Mouse (Mus musculus) ES-E14 (cell line): ENCODE measurements at regions not wholly inside any gene's neighbourhood (a gene's known extent, or its start where the extent isn't known, plus 50 kb on each side); places are given as distances from the start of the nearest gene placed in this dataset.

Experiments
- DNase-seq: peaks from one replicate; pipeline ENCODE4 v3.0.0-alpha.2; 2013; ENCODE audit warnings: low read depth, low spot score
- H3K27ac ChIP-seq: 2 replicates; pipeline ENCODE4 v1.5.1; 2012; ENCODE audit warnings: low read depth, mild to moderate bottlenecking, low read length, moderate library complexity, mixed read lengths; ENCODE audit not compliant: poor library complexity, insufficient read depth, severe bottlenecking
- H3K36me3 ChIP-seq: 2 replicates; pipeline ENCODE4 v1.6.1; 2012; ENCODE audit warnings: mild to moderate bottlenecking, low read length, moderate library complexity, mixed read lengths; ENCODE audit not compliant: control insufficient read depth, poor library complexity, insufficient read depth, severe bottlenecking
- H3K4me1 ChIP-seq, 2 experiments: fragments of 150-350 bp in 1 of 2; sonication (generic) in 1 of 2; 2 replicates each; pipeline ENCODE4 v1.6.1; 2012; ENCODE audit warnings: low read length in 2 of 2, mild to moderate bottlenecking in 1 of 2, mixed read lengths in 1 of 2; ENCODE audit not compliant: control insufficient read depth in 2 of 2, insufficient read depth in 2 of 2, poor library complexity in 1 of 2
- H3K4me3 ChIP-seq, 2 experiments: fragments of 150-350 bp in 1 of 2; sonication (generic) in 1 of 2; 2 replicates each; pipeline ENCODE4 v1.5.1; 2012; ENCODE audit warnings: low read length in 2 of 2, low read depth in 1 of 2, mild to moderate bottlenecking in 1 of 2, mixed read lengths in 1 of 2; ENCODE audit not compliant: insufficient read depth in 1 of 2, poor library complexity in 1 of 2, severe bottlenecking in 1 of 2
- H3K9ac ChIP-seq: 2 replicates; pipeline ENCODE4 v1.6.1; 2012; ENCODE audit warnings: low read depth, mild to moderate bottlenecking, low read length, mixed read lengths; ENCODE audit not compliant: poor library complexity, insufficient read depth, severe bottlenecking
- H3K9me3 ChIP-seq: fragments of 150-350 bp; sonication (generic); 2 replicates; pipeline ENCODE4 v1.6.1; 2012; ENCODE audit warnings: low read depth, mild to moderate bottlenecking, low read length; ENCODE audit not compliant: control insufficient read depth, insufficient read depth
- CHD2 ChIP-seq: IDR thresholded peaks from 2 replicates; pipeline ENCODE4 v1.6.1; 2014; ENCODE audit warnings: mild to moderate bottlenecking, low read depth, low read length, inconsistent platforms
- HCFC1 ChIP-seq: IDR thresholded peaks from 2 replicates; pipeline ENCODE4 v1.6.1; 2012; ENCODE audit warnings: low read length, inconsistent platforms, borderline replicate concordance; ENCODE audit not compliant: insufficient read depth
- MAFK ChIP-seq: IDR thresholded peaks from 2 replicates; pipeline ENCODE4 v1.6.1; 2014; ENCODE audit warnings: mild to moderate bottlenecking, low read depth, low read length, inconsistent platforms; ENCODE audit not compliant: insufficient read depth
- ZC3H11A ChIP-seq: IDR thresholded peaks from 2 replicates; pipeline ENCODE4 v1.6.1; 2012; ENCODE audit warnings: low read depth, mild to moderate bottlenecking, inconsistent platforms, low read length, borderline replicate concordance
- ZNF384 ChIP-seq: IDR thresholded peaks from 2 replicates; pipeline ENCODE4 v1.6.1; 2012; ENCODE audit warnings: low read depth, low read length, inconsistent platforms
- in situ Hi-C, 2 experiments: fragments of 600-800 bp; cut with MboI; formaldehyde crosslinking; loops; one replicate each; pipeline ENCODE4 v1.15.1; 2025; ENCODE audit warnings: low sequenced_read_pairs in 2 of 2, inconsistent platforms in 1 of 2; ENCODE audit not compliant: unreplicated experiment in 2 of 2

GRCm38 (mm10) chr17:44432524-44433295, 244.3 kb downstream of the Clic5 start:
- no peak for DNase-seq
- Histone ChIP-seq H3K9ac (no peak overlapping the region), H3K9me3 (no peaks in the 10 kb centered on the region), H3K4me1 (no peaks in the 10 kb centered on the region), H3K27ac (no peak overlapping the region), H3K4me3 (no peak overlapping the region), H3K36me3 (no peaks in the 10 kb centered on the region)
- in situ Hi-C loops, result no loop called here
- no peak for TF ChIP-seq ZC3H11A

- H3K9ac ChIP-seq, result no peak overlapping the region
- no peak overlapping the region for H3K4me3 ChIP-seq
- no peak for TF ChIP-seq HCFC1
- TF ChIP-seq CHD2, result no peak
- TF ChIP-seq ZNF384, result no peak
- no peak for TF ChIP-seq ZC3H11A
- TF ChIP-seq MAFK, result no peak
- H3K4me1 ChIP-seq, result no peaks in the 10 kb centered on the region
- H3K9me3 ChIP-seq, result no peaks in the 10 kb centered on the region
- no peaks in the 10 kb centered on the region for H3K36me3 ChIP-seq
- no peak overlapping the region for H3K27ac ChIP-seq
- DNase-seq, result no peak
- in situ Hi-C loops, result no loop called here
Observed at GRCm38 (mm10) chr17:44433296-44433653, 244.9 kb downstream of the Clic5 start.

GRCm38 (mm10) chr17:44436536-44437043, 248.2 kb downstream of the Clic5 start:
- Histone ChIP-seq H3K4me3 (no peak overlapping the region), H3K9me3 (no peaks in the 10 kb centered on the region), H3K36me3 (no peaks in the 10 kb centered on the region), H3K27ac (no peak overlapping the region), H3K4me1 (no peaks in the 10 kb centered on the region), H3K9ac (no peak overlapping the region)
- in situ Hi-C loops, result no loop called here
- no peak for DNase-seq
- TF ChIP-seq ZNF384 (no peak), MAFK (no peak), HCFC1 (no peak), CHD2 (no peak), ZC3H11A (no peak)

GRCm38 (mm10) chr17:44438526-44438925, 250.1 kb downstream of the Clic5 start:
- H3K27ac ChIP-seq, result no peak overlapping the region
- no peaks in the 10 kb centered on the region for H3K36me3 ChIP-seq
- no peak for DNase-seq
- no peaks in the 10 kb centered on the region for H3K9me3 ChIP-seq
- H3K4me3 ChIP-seq, result no peak overlapping the region
- H3K9ac ChIP-seq, result no peak overlapping the region
- no peaks in the 10 kb centered on the region for H3K4me1 ChIP-seq
- in situ Hi-C loops, result no loop called here
- no peak for TF ChIP-seq ZC3H11A
- no peak for TF ChIP-seq HCFC1
- no peak for TF ChIP-seq CHD2
- no peak for TF ChIP-seq MAFK
- no peak for TF ChIP-seq ZNF384

- in situ Hi-C loops, result no loop called here
- TF ChIP-seq HCFC1 (no peak), ZNF384 (no peak), ZC3H11A (no peak)
Observed at GRCm38 (mm10) chr17:44443460-44443859, 255.1 kb downstream of the Clic5 start.

More at GRCm38 (mm10) chr17:44443460-44443859, 255.1 kb downstream of the Clic5 start:
- Histone ChIP-seq H3K27ac (no peak overlapping the region), H3K36me3 (no peaks in the 10 kb centered on the region), H3K9me3 (no peaks in the 10 kb centered on the region), H3K9ac (no peak overlapping the region), H3K4me1 (no peaks in the 10 kb centered on the region), H3K4me3 (no peak overlapping the region)
- DNase-seq, result no peak
